Mouse (Mus musculus): ENCODE data around the gene Nek7. TPM values are rescaled to one million over a fixed set of nuclear protein-coding genes. Genes with fewer than 3 reads are reported as not detected.

The Nek7 gene
- polyA plus RNA-seq, 1 experiment from 2014 or later: 40.3 TPM

GRCm38 (mm10) chr1:138586891-138587290 lies 33.0 kb downstream of the Nek7 start:
- Histone ChIP-seq H3K9me3 (replicated peaks) (no peaks in the 10 kb centered on the region), H3K27me3 (no peaks in the 10 kb centered on the region), H3K36me3 (no peaks in the 10 kb centered on the region), H3K9ac (no peak overlapping the region), H3K4me3 (replicated peaks) (no peak overlapping the region), H3K4me2 (replicated peaks) (no peak overlapping the region), H3K4me1 (no peaks in the 10 kb centered on the region), H3K27ac (replicated peaks) (no peak overlapping the region)
- 95% methylated on average over 2 of the region's 2 CpGs for WGBS
- ATAC-seq (ENCODE audit: insufficient number of reproducible peaks, low FRiP score, low TSS enrichment, low read depth): no peak

GRCm38 (mm10) chr1:138584423-138585013 lies 35.4 kb downstream of the Nek7 start:
- Histone ChIP-seq H3K27ac (replicated peaks) (no peak overlapping the region), H3K9me3 (replicated peaks) (no peaks in the 10 kb centered on the region), H3K27me3 (no peaks in the 10 kb centered on the region), H3K4me3 (replicated peaks) (no peak overlapping the region), H3K4me2 (replicated peaks) (no peak overlapping the region), H3K4me1 (no peaks in the 10 kb centered on the region), H3K36me3 (no peaks in the 10 kb centered on the region), H3K9ac (no peak overlapping the region)
- 95% methylated on average over 2 of the region's 2 CpGs for WGBS
- no peak for ATAC-seq (ENCODE audit: insufficient number of reproducible peaks, low FRiP score, low TSS enrichment, low read depth)

DNA sequence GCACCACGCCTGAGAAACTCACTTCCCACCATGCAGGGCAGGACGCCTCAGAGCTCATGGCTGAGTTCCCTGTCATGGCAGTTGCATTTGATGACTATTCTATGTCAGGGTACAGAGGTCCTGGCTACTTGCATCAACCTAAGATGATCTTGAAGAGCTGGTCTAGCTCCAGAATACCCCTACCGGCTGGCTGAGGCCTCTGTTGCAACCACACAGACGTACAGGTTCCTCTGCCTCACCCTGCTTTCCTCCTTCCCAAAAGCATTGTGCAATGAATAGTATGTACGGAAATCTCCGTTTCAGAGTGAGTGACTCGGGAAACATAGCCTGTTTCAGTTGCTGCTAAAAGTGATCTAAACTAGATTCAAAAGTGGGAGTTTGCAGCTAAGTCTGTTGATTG lies 37.7 kb downstream of the Nek7 start:
- Histone ChIP-seq H3K9me3 (replicated peaks) (no peaks in the 10 kb centered on the region), H3K4me2 (replicated peaks) (no peak overlapping the region), H3K9ac (no peak overlapping the region), H3K27ac (replicated peaks) (0 out of 2 replicates have a peak overlapping the region, but pooled peaks have one; percentile 7), H3K36me3 (no peaks in the 10 kb centered on the region), H3K4me3 (replicated peaks) (no peak overlapping the region), H3K4me1 (0 out of 2 replicates have a peak, but pooled peaks cover 3% of the 10 kb centered on the region), H3K27me3 (no peaks in the 10 kb centered on the region)
- WGBS: 75% methylated on average over 7 of the region's 7 CpGs
- 0 out of 2 replicates have a peak, but pooled peaks have one; percentile 11 for ATAC-seq (ENCODE audit: insufficient number of reproducible peaks, low FRiP score, low TSS enrichment, low read depth)

- WGBS: 77% methylated on average over 11 of the region's 11 CpGs
- ATAC-seq (ENCODE audit: insufficient number of reproducible peaks, low FRiP score, low TSS enrichment, low read depth): no peak
- Histone ChIP-seq H3K27ac (replicated peaks) (no peak overlapping the region), H3K4me2 (replicated peaks) (no peak overlapping the region), H3K27me3 (no peaks in the 10 kb centered on the region), H3K36me3 (no peaks in the 10 kb centered on the region), H3K9ac (no peak overlapping the region), H3K9me3 (replicated peaks) (no peaks in the 10 kb centered on the region), H3K4me1 (peaks cover 8% of the 10 kb centered on the region; the same call in 1 of the 2 replicates), H3K4me3 (replicated peaks) (no peak overlapping the region)
Measured at GRCm38 (mm10) chr1:138579822-138580492, 40.0 kb downstream of the Nek7 start.

DNA sequence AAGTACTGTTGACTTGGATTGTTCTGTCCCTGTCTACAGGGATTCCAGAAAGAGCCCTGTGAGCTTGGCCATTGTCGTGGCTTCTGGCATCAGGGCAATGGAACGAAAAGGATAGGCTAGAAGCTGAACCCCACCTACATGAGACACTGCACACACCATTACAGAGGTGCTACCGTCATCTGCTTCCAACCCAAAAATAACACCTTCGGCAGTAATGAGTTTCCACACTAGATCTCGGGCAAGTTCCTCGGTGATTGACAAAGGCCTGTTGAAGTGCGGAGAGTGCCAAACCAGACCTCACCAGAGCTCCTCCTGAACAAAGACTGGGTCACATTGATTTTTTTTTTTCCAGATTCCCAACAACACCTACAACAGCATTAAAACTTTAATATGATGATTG lies 40.7 kb downstream of the Nek7 start:
- H3K4me2 ChIP-seq (replicated peaks): no peak overlapping the region
- no peaks in the 10 kb centered on the region for H3K36me3 ChIP-seq
- H3K4me3 ChIP-seq (replicated peaks): no peak overlapping the region
- no peaks in the 10 kb centered on the region for H3K9me3 ChIP-seq (replicated peaks)
- no peak overlapping the region for H3K27ac ChIP-seq (replicated peaks)
- H3K27me3 ChIP-seq: no peaks in the 10 kb centered on the region
- no peak for ATAC-seq (ENCODE audit: insufficient number of reproducible peaks, low FRiP score, low TSS enrichment, low read depth)
- H3K9ac ChIP-seq: no peak overlapping the region
- 86% methylated on average over 7 of the region's 7 CpGs for WGBS
- peaks cover 8% of the 10 kb centered on the region; the same call in 1 of the 2 replicates for H3K4me1 ChIP-seq

DNA sequence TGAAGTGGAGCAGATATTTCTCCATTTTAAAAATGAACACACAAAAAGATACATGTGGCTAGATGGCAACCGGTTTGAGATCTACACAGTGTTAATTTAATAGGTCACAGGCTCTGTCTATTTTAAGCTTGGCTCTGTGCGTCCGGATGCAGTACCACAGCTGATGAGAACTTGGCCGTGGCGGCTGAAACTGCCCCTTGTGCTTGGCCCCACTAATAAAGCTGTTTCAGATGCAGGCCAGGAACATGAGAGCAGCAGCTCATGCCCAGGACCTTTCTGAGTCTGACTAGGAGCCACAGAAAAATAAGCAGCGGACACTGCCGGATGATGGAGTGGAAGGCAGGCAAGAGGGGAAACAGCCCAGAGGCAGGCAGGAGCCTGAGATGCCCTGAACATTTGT lies 43.1 kb downstream of the Nek7 start:
- no peaks in the 10 kb centered on the region for H3K27me3 ChIP-seq

DNA sequence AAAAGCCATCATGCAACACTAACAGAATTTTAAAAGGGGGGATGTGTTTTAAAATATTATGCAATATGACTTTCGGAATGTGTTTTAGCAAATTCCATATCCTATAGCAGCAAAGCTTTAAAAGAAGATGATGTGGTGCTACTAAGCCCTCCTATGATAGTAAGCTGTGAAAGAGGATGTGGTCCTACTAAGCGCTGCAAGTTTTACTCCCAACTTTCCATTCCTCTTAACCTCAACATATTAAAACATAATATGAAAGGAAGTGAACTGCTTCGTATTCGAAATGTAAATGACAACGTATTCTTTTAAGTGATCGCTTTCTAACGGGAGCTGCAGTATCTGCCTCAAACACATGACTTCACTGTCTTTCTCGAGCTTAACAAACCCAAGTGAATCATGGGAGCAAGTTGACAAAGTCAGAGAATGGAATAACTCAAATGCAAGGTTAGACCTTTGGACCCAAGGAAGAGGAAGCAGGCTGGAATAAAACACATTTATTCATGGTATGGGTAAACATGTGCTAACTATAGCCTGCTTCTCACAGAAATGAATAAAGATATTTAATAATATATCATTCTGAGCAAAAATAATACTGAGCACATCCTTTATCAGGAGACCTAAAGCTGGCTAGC lies 43.8 kb downstream of the Nek7 start:
- Histone ChIP-seq H3K4me3 (replicated peaks) (no peak overlapping the region), H3K27ac (replicated peaks) (no peak overlapping the region), H3K9me3 (replicated peaks) (no peaks in the 10 kb centered on the region), H3K9ac (no peak overlapping the region), H3K4me2 (replicated peaks) (no peak overlapping the region), H3K4me1 (peaks cover 8% of the 10 kb centered on the region; the same call in 1 of the 2 replicates), H3K27me3 (no peaks in the 10 kb centered on the region), H3K36me3 (no peaks in the 10 kb centered on the region)
- WGBS: 94% methylated on average over 8 of the region's 8 CpGs
- no peak for ATAC-seq (ENCODE audit: insufficient number of reproducible peaks, low FRiP score, low TSS enrichment, low read depth)

More for the DNA sequence above, 43.1 kb downstream of the Nek7 start:
- ATAC-seq (ENCODE audit: insufficient number of reproducible peaks, low FRiP score, low TSS enrichment, low read depth): no peak
- Histone ChIP-seq H3K4me1 (peaks cover 8% of the 10 kb centered on the region; the same call in 1 of the 2 replicates), H3K36me3 (no peaks in the 10 kb centered on the region), H3K27ac (replicated peaks) (no peak overlapping the region), H3K4me2 (replicated peaks) (no peak overlapping the region), H3K9me3 (replicated peaks) (no peaks in the 10 kb centered on the region), H3K4me3 (replicated peaks) (no peak overlapping the region), H3K9ac (no peak overlapping the region)
- 36% methylated on average over 7 of the region's 7 CpGs for WGBS

DNA sequence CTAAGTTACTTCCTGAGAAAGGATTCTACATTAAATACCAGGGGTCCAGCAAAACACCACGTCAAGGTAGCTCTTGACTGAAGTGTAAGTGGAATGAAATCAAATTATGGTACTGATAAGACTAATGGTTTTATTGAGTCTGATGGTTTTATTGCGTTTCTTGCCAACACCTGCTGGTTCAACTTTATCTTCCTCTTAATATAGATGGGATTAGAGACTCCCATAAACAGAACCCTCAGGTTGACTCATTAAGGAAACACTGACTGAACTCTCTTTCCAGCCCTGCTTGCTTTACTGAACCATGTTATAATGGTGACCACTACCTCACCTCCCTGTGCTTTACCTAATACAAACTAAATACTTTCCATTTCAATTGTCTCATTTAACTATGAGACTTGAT lies 44.3 kb downstream of the Nek7 start:
- H3K4me2 ChIP-seq (replicated peaks): no peak overlapping the region
- no peaks in the 10 kb centered on the region for H3K36me3 ChIP-seq
- H3K27ac ChIP-seq (replicated peaks): no peak overlapping the region
- ATAC-seq (ENCODE audit: insufficient number of reproducible peaks, low FRiP score, low TSS enrichment, low read depth): no peak
- 75% methylated on average over 2 of the region's 2 CpGs for WGBS
- no peak overlapping the region for H3K4me3 ChIP-seq (replicated peaks)
- no peaks in the 10 kb centered on the region for H3K9me3 ChIP-seq (replicated peaks)
- H3K9ac ChIP-seq: no peak overlapping the region
- H3K4me1 ChIP-seq: peaks cover 8% of the 10 kb centered on the region; the same call in 1 of the 2 replicates
- no peaks in the 10 kb centered on the region for H3K27me3 ChIP-seq

GRCm38 (mm10) chr1:138571565-138572361 lies 48.2 kb downstream of the Nek7 start:
- Histone ChIP-seq H3K27ac (replicated peaks) (no peak overlapping the region), H3K9me3 (replicated peaks) (no peaks in the 10 kb centered on the region), H3K27me3 (no peaks in the 10 kb centered on the region), H3K4me3 (replicated peaks) (no peak overlapping the region), H3K4me1 (peaks cover 2% of the 10 kb centered on the region; the same call in 1 of the 2 replicates), H3K4me2 (replicated peaks) (no peak overlapping the region), H3K36me3 (no peaks in the 10 kb centered on the region), H3K9ac (no peak overlapping the region)
- no peak for ATAC-seq (ENCODE audit: insufficient number of reproducible peaks, low FRiP score, low TSS enrichment, low read depth)
- 56% methylated on average over 22 of the region's 22 CpGs for WGBS

DNA sequence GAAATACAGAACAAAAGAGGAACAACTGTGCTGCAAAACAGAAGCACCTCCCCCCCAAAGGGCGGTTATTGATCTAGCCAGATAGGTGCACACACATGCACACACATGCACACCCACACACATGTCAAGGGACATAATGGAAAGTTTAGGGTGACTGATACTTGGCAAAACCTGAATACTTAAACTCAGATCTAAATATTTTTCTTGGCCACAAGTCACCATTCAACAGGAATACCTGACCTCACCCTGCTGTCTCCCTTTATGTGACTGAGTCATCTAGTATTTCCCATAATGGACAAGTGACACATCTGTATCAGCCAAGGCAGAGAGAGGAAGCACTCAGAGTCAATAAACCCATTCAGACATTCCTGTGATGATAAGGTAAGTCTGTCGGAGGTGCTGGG lies 48.9 kb downstream of the Nek7 start:
- 88% methylated on average over 2 of the region's 2 CpGs for WGBS
- Histone ChIP-seq H3K27ac (replicated peaks) (no peak overlapping the region), H3K4me2 (replicated peaks) (no peak overlapping the region), H3K36me3 (no peaks in the 10 kb centered on the region), H3K4me3 (replicated peaks) (no peak overlapping the region), H3K4me1 (no peaks in the 10 kb centered on the region), H3K9me3 (replicated peaks) (no peaks in the 10 kb centered on the region), H3K27me3 (no peaks in the 10 kb centered on the region), H3K9ac (no peak overlapping the region)
- no peak for ATAC-seq (ENCODE audit: insufficient number of reproducible peaks, low FRiP score, low TSS enrichment, low read depth)

All from embryonic facial prominence, embryonic 15.5 days (tissue).